Mouse (Mus musculus) midbrain, embryonic 15.5 days (tissue): ENCODE measurements around the gene Ifnar1. TPM values are rescaled to one million over a fixed set of nuclear protein-coding genes. Genes with fewer than 3 reads are reported as not detected.
"Not testable (repeated sequence)": the region's sequence is repeated elsewhere in the genome, so short reads cannot be mapped to it uniquely, and the experiment has no call there.

Source experiments
- ATAC-seq: fragments of 200-750 bp; cut with Nextera tagmentation; replicated peaks from 2 replicates; pipeline ENCODE4 v1.8.0; 2017; ENCODE audit warnings: moderate TSS enrichment
- H3K27ac ChIP-seq: fragments of 300-500 bp; sonication (generic); 2 replicates; pipeline ENCODE4 v1.5.1; 2015; ENCODE audit warnings: mild to moderate bottlenecking, inconsistent platforms
- H3K27me3 ChIP-seq: fragments of 300-500 bp; sonication (generic); replicated peaks from 2 replicates; pipeline ENCODE4 v1.6.1; 2015; ENCODE audit warnings: inconsistent platforms
- H3K36me3 ChIP-seq: fragments of 300-500 bp; sonication (generic); replicated peaks from 2 replicates; pipeline ENCODE4 v1.6.1; 2015; ENCODE audit warnings: inconsistent platforms
- H3K4me1 ChIP-seq: fragments of 300-500 bp; sonication (generic); 2 replicates; pipeline ENCODE4 v1.6.1; 2015; ENCODE audit warnings: inconsistent platforms
- H3K4me2 ChIP-seq: fragments of 300-500 bp; sonication (generic); 2 replicates; pipeline ENCODE4 v1.6.1; 2015; ENCODE audit warnings: inconsistent platforms, mild to moderate bottlenecking, moderate library complexity
- H3K4me3 ChIP-seq: fragments of 300-500 bp; sonication (generic); 2 replicates; pipeline ENCODE4 v1.5.1; 2015; ENCODE audit warnings: mild to moderate bottlenecking, inconsistent platforms
- H3K9ac ChIP-seq: fragments of 300-500 bp; sonication (generic); 2 replicates; pipeline ENCODE4 v1.6.1; 2015; ENCODE audit warnings: mild to moderate bottlenecking, inconsistent platforms
- H3K9me3 ChIP-seq: fragments of 300-500 bp; sonication (generic); 2 replicates; pipeline ENCODE4 v1.6.1; 2016; ENCODE audit warnings: inconsistent platforms
- WGBS: fragments of 180-500 bp; shearing (Covaris S2); methylation state at CpG from one replicate; pipeline ENCODE4 v1.1.7; 2015; ENCODE audit warnings: mixed read lengths; 5-methylcytosine and 5-hydroxymethylcytosine counted together
- polyA plus RNA-seq: library from polyadenylated mRNA; unstranded; fragments of >200 nt; fragmentation: Nextera tagmentation; extraction: Ambion mirVana; gene quantifications from 2 replicates; pipeline ENCODE4 v1.2.1, GENCODE M21; 2015

Ifnar1 gene
- polyA plus RNA-seq, 1 experiment from 2014 or later: 54.7 TPM

DNA sequence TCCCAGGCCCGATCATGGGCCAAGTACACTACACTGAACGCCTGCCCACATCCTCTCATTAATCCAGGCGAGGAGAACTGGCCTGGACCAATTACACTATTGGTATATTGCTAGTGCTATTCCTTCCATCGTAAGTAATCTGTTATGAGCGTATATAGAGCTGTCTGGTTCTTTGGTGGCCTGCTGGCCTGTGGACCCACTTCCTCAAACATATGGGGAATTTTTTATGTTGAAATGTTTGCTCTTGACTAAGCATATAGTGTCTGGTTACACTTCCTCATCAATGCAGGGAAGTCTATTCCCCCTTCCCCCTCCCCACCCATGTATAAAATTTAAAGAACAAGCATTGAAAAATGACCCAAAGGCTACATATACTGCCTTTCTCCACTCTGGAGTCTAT, 37.0 kb downstream of the Ifnar1 start:
- ATAC-seq: no peak
- no peaks in the 10 kb centered on the region for H3K9me3 ChIP-seq
- no peaks in the 10 kb centered on the region for H3K27me3 ChIP-seq
- WGBS: 86% methylated on average over 5 of the region's 5 CpGs
- no peaks in the 10 kb centered on the region for H3K36me3 ChIP-seq
- H3K4me3 ChIP-seq: no peak overlapping the region
- no peak overlapping the region for H3K9ac ChIP-seq
- no peak overlapping the region for H3K27ac ChIP-seq
- H3K4me1 ChIP-seq: no peaks in the 10 kb centered on the region
- H3K4me2 ChIP-seq: no peak overlapping the region

DNA sequence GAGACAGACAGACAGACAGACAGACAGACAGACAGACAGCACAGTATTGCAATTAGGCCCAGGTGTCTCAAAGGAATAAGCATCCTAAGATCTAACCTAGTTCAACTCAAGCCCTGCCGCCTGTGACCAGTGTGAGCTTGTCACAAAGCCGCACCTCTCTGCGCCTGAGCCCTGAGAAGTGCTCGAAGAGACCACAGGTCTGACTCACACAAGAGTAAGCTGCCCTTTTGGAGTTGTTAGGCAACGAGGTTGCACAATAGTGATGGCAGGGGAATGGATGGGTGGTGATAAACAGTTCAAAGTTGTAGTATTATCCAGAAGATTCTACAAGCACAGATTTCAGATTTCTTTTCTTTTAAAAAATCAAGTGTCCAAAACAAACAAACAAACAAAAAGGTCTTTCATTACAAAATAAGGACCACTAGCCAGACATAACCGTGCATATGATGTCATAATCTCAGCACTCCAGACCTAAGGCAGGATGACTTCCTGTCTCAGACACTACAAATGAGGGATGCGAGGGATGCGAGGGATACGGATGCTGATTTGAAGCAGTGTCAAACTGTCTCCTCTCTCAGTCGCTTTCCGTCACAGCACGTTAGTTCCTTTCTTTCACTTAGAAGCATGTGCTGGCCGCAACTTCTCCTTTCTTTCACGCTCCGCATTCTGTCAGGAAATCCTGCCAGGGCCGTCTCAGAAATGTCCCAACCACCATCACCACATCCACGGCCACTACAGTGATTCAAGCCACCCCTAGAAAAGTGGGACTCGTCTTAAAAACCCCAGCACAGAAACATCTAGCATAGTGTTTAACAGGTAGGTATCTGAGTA, 37.7 kb downstream of the Ifnar1 start:
- Histone ChIP-seq H3K4me3 (no peak overlapping the region), H3K27ac (no peak overlapping the region), H3K27me3 (no peaks in the 10 kb centered on the region), H3K4me1 (no peaks in the 10 kb centered on the region), H3K9me3 (no peaks in the 10 kb centered on the region), H3K36me3 (no peaks in the 10 kb centered on the region), H3K4me2 (no peak overlapping the region), H3K9ac (no peak overlapping the region)
- WGBS: 57% methylated on average over 18 of the region's 18 CpGs
- no peak for ATAC-seq

- Histone ChIP-seq H3K4me3 (no peak overlapping the region), H3K27me3 (no peaks in the 10 kb centered on the region), H3K9me3 (no peaks in the 10 kb centered on the region), H3K36me3 (no peaks in the 10 kb centered on the region), H3K9ac (no peak overlapping the region), H3K27ac (no peak overlapping the region), H3K4me1 (no peaks in the 10 kb centered on the region), H3K4me2 (no peak overlapping the region)
- ATAC-seq: no peak
- WGBS: 91% methylated on average over 5 of the region's 5 CpGs
Measured at GRCm38 (mm10) chr16:91524206-91524605, 39.2 kb downstream of the Ifnar1 start.

DNA sequence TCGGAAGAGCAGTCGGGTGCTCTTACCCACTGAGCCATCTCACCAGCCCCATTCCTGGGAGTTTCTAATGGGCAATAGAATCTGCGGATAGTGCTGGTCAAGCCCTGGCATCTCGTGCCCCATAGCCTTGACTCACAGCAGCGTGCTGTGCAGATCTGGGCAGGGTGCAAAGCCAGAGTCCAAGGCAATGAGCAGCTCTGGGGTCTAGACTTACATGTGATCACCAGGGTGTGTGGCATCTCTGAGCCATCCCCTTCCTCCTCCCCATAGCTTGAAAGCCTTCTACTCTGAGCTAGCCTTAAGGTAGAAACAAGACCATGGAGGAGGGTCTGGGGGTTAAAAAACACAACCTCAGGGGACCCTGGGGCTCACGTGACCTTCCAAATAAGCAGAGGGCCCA, 41.2 kb downstream of the Ifnar1 start:
- no peak overlapping the region for H3K4me3 ChIP-seq
- H3K27ac ChIP-seq: no peak overlapping the region
- no peaks in the 10 kb centered on the region for H3K36me3 ChIP-seq
- no peak for ATAC-seq
- no peak overlapping the region for H3K9ac ChIP-seq
- no peaks in the 10 kb centered on the region for H3K4me1 ChIP-seq
- H3K27me3 ChIP-seq: no peaks in the 10 kb centered on the region
- 97% methylated on average over 6 of the region's 6 CpGs for WGBS
- H3K4me2 ChIP-seq: no peak overlapping the region
- H3K9me3 ChIP-seq: no peaks in the 10 kb centered on the region

- WGBS: 80% methylated on average over 10 of the region's 10 CpGs
- H3K4me3 ChIP-seq: no peak overlapping the region
- ATAC-seq: no peak
Measured at GRCm38 (mm10) chr16:91527051-91527450, 42.0 kb downstream of the Ifnar1 start.

GRCm38 (mm10) chr16:91527500-91527899, 42.5 kb downstream of the Ifnar1 start:
- Histone ChIP-seq H3K36me3 (no peaks in the 10 kb centered on the region), H3K4me2 (no peak overlapping the region), H3K9ac (no peak overlapping the region), H3K27ac (no peak overlapping the region), H3K4me1 (no peaks in the 10 kb centered on the region), H3K4me3 (no peak overlapping the region), H3K27me3 (no peaks in the 10 kb centered on the region), H3K9me3 (no peaks in the 10 kb centered on the region)
- no peak for ATAC-seq
- 62% methylated on average over 5 of the region's 5 CpGs for WGBS

More at GRCm38 (mm10) chr16:91527051-91527450, 42.0 kb downstream of the Ifnar1 start:
- Histone ChIP-seq H3K9me3 (no peaks in the 10 kb centered on the region), H3K4me2 (no peak overlapping the region), H3K27ac (no peak overlapping the region), H3K4me1 (no peaks in the 10 kb centered on the region), H3K36me3 (no peaks in the 10 kb centered on the region), H3K27me3 (no peaks in the 10 kb centered on the region), H3K9ac (no peak overlapping the region)

- no peak overlapping the region for H3K9ac ChIP-seq
- 84% methylated on average over 9 of the region's 9 CpGs for WGBS
- H3K27ac ChIP-seq: no peak overlapping the region
- H3K4me2 ChIP-seq: no peak overlapping the region
- no peaks in the 10 kb centered on the region for H3K4me1 ChIP-seq
- H3K4me3 ChIP-seq: no peak overlapping the region
- H3K27me3 ChIP-seq: no peaks in the 10 kb centered on the region
- no peak for ATAC-seq
- H3K36me3 ChIP-seq: no peaks in the 10 kb centered on the region
- no peaks in the 10 kb centered on the region for H3K9me3 ChIP-seq
Measured at GRCm38 (mm10) chr16:91528578-91528977, 43.5 kb downstream of the Ifnar1 start.

DNA sequence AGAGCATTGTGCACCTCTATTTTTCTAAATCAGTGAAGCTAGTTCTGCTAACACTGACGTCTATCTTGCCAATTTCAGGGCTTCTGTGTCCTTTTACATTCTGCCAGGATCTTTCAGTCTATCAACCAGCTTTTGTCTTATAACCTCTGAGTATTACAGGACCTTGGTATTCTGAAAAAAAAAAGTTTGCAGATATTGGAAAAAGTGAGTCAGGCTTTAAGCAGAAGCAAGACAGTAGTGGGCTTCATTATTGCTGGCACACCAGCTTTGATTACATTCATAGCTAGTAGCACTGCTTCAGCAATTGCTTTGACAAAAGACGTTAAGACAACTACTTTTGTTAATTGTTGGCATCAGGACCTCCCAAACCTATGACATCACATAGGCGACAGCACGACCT, 45.8 kb downstream of the Ifnar1 start:
- H3K36me3 ChIP-seq, H3K9me3 ChIP-seq, H3K4me3 ChIP-seq, H3K4me1 ChIP-seq, H3K27me3 ChIP-seq, ATAC-seq, H3K4me2 ChIP-seq, H3K27ac ChIP-seq, H3K9ac ChIP-seq: not testable (repeated sequence)
- WGBS: 77% methylated on average over 4 of the region's 4 CpGs

- no peak overlapping the region for H3K9ac ChIP-seq
- H3K4me2 ChIP-seq: no peak overlapping the region
- no peak overlapping the region for H3K4me3 ChIP-seq
- no peaks in the 10 kb centered on the region for H3K4me1 ChIP-seq
- no peak for ATAC-seq
- H3K9me3 ChIP-seq: no peaks in the 10 kb centered on the region
- H3K27me3 ChIP-seq: no peaks in the 10 kb centered on the region
- no peak overlapping the region for H3K27ac ChIP-seq
- 76% methylated on average over 6 of the region's 6 CpGs for WGBS
- no peaks in the 10 kb centered on the region for H3K36me3 ChIP-seq
Measured at GRCm38 (mm10) chr16:91531856-91532255, 46.8 kb downstream of the Ifnar1 start.

DNA sequence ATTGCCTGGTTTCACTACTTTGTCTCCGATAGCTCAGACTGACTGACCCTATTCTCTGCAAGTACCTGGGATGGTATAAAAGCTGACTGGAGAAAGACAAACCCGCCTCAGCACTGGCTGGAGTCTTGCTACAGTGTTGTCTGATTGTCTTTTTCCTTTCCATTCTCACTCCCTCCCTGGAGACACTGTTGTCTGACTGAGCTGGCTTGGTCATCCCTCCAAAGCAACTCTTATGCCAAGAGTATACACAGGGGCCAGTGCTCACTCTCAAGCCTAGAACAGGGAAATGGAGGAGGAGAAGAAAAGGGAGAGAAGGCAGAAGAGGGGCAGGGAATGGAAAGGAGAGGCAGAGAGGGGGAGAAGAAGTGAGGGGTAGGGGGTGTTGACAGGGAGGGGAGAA, 47.4 kb downstream of the Ifnar1 start:
- H3K9ac ChIP-seq: no peak overlapping the region
- no peak overlapping the region for H3K4me3 ChIP-seq
- WGBS: 65% methylated on average over 2 of the region's 2 CpGs
- H3K27ac ChIP-seq: no peak overlapping the region
- H3K27me3 ChIP-seq: no peaks in the 10 kb centered on the region
- no peaks in the 10 kb centered on the region for H3K36me3 ChIP-seq
- no peaks in the 10 kb centered on the region for H3K4me1 ChIP-seq
- ATAC-seq: no peak
- no peaks in the 10 kb centered on the region for H3K9me3 ChIP-seq
- H3K4me2 ChIP-seq: no peak overlapping the region

DNA sequence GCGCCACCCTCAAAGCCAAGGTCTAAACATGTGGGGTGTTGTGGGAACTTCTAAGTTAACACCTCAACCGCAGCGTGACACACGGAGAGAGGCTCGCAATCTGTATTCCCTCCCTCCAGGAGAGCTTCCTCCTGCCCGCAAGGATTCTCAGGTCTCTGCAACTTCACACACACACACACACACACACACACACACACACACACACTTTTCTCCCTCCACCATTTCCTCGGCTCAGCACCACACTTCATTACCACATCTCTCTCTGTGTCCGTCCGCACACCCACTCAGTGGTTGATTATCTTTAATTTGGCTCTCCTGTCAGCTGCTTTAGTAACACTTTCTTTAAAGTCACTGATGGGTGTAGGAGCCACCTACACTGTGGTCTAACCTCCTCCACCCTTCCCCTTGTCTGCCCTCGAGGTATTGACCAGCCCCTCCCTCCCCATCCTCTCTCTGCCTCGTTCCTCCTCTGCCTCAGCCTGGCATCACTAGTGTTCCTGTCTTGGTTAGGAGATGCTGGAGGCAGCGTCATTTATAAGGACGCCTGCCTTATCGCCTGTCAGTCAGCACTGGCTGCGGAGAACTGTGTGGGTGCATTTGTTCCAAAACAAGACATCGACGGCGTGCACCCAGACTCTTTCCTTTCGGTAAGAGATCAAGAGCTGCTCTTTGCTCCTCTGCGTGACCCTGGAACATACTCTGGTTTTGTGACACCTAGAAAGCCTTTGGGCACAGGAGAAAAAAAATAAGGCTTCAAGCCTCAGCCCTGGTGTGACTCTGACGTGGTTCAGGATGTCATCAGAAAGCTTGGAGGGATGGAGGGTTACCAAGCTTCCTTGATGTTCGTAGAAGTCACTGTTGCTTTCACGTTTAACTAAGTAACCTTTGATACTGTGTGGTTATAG, 48.3 kb downstream of the Ifnar1 start:
- no peaks in the 10 kb centered on the region for H3K36me3 ChIP-seq
- H3K4me1 ChIP-seq: no peaks in the 10 kb centered on the region
- H3K4me3 ChIP-seq: no peak overlapping the region
- WGBS: 77% methylated on average over 23 of the region's 23 CpGs
- no peak for ATAC-seq
- H3K9ac ChIP-seq: no peak overlapping the region
- H3K27me3 ChIP-seq: no peaks in the 10 kb centered on the region
- no peak overlapping the region for H3K27ac ChIP-seq
- H3K4me2 ChIP-seq: no peak overlapping the region
- H3K9me3 ChIP-seq: no peaks in the 10 kb centered on the region

DNA sequence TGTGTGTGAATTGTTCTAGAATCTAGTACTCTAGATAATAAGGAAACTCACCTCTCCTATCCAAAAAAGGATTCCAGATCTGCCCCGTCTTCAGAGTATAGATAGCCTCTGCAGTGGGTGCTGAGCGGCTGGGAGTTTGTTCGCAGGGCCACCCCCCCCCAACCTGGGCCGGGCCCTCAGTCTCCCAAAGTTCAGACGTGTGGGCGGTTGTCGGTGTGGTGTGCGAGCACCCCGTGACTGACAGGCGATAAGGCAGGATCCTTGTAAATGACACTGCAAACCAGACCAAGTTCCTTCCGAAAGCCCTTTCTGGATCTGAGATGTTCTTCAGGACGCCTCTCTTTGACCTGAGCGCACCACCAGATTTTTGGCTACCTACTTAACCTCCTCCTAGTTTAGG, 49.4 kb downstream of the Ifnar1 start:
- Histone ChIP-seq H3K27me3 (no peaks in the 10 kb centered on the region), H3K9ac (no peak overlapping the region), H3K4me2 (no peak overlapping the region), H3K27ac (no peak overlapping the region), H3K4me3 (no peak overlapping the region), H3K9me3 (no peaks in the 10 kb centered on the region), H3K36me3 (no peaks in the 10 kb centered on the region), H3K4me1 (no peaks in the 10 kb centered on the region)
- 53% methylated on average over 13 of the region's 13 CpGs for WGBS
- no peak for ATAC-seq
